Mouse (Mus musculus): ENCODE measurements at regions not wholly inside any gene's neighbourhood (a gene's known extent, or its start where the extent isn't known, plus 50 kb on each side); places are given as distances from the start of the nearest gene placed in this dataset.

DNA sequence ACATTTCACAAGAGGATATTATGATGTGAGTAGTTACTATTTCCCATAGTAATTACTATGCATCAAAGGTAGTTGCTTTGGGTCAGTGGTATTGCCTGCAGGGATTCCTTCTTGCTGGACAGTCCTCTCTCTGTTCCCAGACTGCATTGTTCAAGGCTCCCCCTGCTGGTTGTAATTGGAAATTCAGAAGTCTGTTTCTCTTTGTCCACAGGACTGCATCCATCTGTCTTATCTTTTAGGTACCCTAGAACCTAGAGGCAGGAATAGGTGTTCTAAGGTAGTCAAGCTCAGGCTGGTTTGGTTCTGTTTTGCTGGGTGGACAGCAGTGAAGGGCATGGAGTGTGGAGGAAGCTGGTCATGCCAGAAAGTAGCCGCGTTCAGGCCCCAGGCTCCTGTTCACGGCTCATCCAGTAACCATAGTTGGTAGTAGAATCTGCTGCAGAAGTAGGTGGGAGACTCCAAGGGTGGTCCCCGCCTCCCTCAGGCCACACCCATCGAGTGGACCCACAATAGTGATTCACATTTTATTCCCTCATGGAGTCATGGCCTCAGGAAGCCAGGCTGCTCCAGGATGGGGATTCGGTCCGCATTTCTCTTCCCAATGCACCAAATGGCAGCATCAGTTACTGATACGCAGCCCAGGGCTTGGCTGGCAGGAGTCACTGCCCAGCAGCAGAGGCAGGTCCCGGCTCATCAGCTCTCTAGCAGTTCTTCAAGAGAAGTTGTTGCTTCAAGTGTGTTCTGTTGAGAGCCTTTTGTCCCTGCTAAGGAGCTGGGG, 51.7 kb upstream of the Caprin1 start:
- peak in 1 of 2 experiments; percentile 40 for DNase-seq (ENCODE audit: low spot score in 2 of 2)

DNA sequence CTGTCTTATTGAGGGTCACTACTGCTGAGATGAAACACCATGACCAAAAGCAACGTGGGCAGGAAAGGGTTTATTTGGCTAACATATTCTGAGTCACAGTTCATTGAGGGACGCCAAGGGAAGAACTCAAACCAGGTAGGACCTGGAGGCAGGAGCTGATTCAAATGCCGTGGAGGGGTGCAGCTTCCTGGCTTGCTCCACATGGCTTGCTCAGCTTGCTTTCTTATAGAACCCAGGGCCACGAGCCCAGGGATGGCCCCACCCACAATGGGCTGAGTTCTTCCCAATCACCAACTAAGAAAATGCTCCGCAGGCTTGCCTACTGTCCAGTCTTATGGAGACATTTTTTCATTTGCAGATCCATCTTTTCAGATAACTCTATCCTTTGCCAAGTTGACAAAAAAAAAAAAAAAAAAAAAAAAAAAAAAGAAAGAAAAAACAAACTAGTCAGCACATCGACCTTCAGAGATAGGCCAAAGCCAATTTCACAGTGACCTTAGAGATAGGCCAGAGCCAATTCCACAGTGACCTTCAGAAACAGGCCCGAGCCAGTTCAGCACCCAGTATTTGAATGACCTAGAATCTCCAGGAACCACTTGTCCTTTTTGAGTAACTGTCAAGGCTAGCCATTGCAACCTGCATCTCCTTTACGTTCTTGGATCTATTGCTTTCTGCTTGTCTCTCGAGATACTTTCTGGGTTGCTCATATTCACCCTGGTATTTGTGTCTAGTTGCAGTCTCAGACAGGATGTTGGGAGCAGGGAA, 52.5 kb upstream of the Caprin1 start:
- no peak for DNase-seq (ENCODE audit: low spot score in 2 of 2)

DNA sequence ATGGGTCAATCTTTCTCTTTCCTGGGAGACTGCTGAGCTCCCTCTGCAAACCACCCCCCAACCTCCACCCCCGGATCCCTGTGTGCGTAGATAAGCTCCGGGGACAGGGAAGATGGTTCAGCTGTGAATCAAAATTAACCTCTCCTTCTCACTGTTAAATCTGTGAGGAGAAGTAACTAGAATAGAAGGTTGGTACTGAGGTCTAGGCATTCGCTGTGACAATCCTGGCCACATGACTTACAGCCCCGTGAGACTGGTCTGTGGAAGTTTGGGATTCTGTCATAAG, 53.0 kb upstream of the Caprin1 start:
- DNase-seq (ENCODE audit: low spot score in 2 of 2) = no peak

DNA sequence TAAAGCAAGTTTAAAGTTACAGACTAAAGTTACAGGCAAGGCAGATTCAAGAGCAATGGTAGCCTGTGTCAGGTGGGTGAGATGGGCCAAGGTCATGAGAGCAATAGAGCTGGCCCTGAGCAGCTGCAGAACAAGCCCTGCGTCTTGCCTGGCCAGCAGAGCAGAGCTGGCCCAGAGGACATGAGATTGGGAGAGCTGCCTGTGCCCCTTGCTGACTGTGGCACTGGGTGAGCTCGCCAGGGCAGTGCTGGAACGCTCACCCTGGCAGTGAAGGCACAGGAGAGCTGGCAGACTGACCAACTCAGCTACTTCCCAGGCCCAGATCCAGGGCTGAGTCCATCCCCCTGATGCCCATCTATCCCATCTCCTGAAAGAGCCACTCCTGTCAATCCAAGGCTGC, 53.7 kb upstream of the Caprin1 start:
- DNase-seq (ENCODE audit: low spot score in 2 of 2) = peak; percentile 43 to 50

DNA sequence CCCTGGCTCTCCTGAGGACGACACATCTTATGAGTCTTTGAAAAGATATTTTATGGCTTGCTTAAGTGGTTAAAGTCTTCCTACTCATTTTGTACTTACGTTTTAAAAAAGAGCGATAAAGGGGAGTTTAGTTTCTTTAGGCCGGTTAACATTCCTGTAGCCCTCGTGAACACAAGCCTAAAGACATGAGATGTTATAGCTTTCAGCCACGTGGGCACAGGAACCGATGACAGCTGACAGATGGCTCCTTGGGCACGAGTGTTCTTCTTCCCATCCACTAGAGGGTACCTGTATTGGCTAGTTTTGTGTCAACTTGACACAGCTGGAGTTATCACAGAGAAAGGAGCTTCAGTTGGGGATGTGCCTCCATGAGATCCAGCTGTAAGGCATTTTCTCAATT, 63.8 kb upstream of the Caprin1 start:
- no peak for DNase-seq (ENCODE audit: low spot score in 2 of 2)

DNA sequence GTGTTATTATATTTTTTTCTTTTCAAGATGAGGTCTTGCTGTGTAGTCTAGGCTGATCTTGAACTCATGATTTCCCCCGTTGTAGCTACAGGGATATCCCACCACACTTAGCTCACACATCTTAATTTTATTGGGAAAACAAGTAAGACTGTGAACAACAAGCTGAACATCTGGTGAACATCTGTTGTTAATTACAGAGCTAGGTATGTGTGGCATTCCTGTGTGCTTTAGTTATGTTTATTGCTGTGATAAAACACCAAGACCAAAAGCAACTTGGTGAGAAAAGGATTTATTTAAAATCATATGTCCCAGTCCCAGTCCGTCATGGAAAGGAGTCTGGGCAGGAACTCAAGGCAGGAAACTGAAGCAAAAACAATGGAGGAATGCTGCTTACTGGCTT, 66.8 kb upstream of the Caprin1 start:
- no peak for DNase-seq (ENCODE audit: low spot score in 2 of 2)

DNA sequence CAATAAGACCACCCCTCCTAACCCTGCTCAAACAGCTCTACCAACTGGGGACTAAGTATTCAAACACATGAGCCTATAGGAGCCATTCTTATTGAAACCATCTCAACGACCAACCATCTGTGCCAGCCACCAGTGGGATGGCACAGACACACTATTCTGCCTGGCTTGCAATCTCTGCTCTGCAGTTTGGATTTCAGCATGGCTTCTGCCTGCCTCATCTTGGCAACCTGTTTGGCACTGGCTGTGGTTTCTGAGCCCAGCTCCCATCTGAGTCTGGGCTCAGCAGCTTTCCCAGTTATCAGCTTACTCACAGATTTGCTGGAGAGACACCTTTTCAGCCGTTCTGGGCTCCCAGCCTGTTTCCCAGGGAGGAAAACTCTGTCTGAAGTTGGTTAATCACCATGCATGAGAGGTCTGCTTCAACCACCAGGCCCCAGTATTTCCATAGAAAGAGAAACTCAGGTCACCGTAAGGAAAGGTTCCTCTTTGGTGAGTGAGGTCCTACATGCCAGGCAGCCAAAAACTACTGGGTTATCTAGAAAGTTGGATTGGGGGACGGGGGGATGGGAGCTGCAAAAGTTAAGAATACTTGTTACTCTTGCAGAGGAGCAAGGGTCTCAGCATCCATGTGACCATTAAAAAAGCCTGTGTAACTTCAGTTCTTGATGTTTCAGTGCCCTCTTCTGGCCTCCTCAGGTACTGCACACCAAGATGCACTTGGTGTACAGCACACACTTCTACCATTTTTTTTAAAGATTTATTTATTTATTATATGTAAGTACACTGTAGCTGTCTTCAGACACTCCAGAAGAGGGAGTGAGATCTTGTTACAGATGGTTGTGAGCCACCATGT, 68.1 kb upstream of the Caprin1 start:
- peak in 1 of 2 experiments; percentile 24 for DNase-seq (ENCODE audit: low spot score in 2 of 2)

DNA sequence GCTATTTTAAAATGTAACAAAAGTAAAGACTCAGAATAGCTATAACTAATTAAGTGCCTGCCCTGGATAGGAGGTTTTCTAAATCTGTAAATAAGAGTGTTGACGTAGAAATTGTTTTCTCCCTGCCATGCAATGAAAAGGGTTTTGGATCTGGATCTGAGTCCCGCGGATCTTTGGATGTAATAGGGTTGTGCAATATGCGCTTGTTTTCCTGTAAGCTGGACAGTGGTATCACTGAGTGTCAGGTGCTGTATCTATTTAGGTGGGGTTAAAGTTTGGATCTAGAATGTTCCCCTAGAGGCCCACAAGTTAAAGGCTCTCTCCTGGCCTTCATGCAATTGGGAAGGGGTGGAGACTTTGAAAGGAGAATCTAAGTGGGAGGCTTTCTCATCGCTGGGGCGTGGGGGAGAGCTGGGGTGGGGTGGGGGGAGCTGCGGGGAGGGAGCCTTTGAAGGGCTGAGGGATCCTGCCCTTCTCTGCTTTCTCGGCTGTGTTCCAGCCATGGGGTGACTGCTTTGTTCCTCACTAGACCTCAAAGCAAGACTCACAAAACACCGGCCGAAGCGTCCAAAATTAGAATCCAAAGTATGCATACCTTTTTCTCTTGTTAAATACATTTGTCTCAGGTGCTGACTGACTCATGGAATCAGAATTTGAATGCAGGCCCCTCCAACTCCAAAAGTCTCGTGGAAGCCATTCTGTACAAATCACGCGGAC, 70.0 kb upstream of the Caprin1 start:
- no peak for DNase-seq (ENCODE audit: low spot score in 2 of 2)

DNA sequence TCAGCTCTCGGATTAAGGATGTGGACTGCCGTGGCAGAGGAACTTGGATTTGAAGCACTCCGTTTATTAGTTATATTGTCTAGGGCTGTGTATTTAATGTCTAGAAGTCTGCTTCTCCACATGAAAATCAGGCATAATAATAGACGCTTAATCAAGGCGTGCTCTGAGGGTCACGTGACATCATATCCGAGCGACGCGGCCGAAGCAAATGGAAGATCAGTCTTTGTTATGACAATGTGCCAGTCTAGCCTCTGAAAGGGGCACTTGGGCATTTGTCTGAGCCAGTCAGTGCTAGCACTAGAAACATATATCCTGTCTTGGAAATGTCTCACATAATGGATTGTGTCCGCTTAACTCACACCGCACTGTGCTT, 70.5 kb upstream of the Caprin1 start:
- no peak for DNase-seq (ENCODE audit: low spot score in 2 of 2)

DNA sequence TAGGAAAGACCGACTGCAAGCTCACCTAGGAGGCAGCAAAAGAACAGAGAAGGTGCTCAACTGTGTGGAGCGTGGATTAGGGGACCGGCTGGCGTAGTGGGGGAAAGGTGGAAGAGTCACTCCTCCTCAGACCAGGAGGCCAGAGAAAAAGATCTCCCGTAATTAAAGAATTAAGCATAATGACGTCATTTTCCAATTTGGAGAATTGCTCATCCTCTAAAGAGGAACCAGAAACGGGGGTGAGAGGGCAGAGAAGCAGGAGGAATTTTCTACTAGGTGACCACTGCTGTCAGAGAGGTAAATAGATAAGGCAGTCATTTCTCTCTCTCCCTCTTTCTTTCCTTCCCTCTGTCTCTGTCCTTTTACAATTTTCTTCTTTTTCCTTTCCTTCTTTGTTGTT, 71.2 kb upstream of the Caprin1 start:
- no peak for DNase-seq (ENCODE audit: low spot score in 2 of 2)

DNA sequence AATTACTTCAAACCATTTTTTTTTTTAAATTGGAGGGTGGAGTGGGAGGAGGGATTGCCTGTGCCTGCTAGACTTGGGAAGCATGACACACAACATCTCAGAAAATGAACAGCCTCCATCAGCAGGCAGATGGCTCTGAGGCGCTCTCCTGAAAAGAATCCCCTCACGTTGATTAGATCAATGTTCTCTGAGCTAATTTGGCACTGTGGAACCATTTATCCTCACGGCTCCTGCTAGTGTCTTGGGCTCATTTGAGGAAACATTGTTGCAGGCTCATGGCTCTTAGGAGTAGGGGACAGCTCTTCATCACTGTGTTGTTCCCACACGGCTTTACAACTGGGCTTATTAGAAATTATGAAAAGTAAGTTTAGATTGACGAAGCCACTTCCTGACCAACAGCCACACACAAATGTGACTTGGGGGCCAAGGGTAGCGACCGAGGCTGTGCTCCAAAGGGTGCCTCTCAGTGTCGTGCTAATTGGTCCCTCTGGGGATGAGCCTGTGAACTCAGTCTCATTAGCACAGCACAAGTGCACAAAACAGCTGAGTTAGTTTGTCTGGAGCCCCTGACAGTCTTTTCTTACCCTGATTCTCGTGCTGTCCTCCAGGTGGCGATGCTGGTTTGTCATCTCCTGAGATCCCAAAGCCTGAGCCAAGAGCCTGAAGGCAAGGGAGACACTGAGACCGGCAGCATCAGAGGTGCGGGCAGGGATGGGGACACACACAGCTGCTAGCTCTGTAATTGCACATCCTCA, 74.2 kb upstream of the Caprin1 start:
- DNase-seq (ENCODE audit: low spot score in 2 of 2) = peak; percentile 69 to 78

DNA sequence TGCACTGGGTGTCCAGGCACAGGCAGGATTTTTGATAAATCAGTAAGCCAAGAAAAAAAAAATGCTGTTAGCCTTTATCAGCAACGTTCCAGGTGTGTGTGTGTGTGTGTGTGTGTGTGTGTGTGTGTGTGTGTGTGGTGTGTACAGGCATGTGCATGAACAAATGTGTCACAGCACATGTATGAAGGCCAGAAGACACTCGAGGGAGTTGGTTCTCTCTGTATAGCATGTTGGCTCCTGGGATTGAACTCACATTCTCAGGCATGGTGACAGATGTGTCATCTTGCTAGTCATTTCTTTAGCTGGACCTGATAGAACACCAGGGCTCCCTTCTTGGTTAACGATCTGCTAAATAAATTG, 74.8 kb upstream of the Caprin1 start:
- DNase-seq (ENCODE audit: low spot score in 2 of 2) = no peak

DNA sequence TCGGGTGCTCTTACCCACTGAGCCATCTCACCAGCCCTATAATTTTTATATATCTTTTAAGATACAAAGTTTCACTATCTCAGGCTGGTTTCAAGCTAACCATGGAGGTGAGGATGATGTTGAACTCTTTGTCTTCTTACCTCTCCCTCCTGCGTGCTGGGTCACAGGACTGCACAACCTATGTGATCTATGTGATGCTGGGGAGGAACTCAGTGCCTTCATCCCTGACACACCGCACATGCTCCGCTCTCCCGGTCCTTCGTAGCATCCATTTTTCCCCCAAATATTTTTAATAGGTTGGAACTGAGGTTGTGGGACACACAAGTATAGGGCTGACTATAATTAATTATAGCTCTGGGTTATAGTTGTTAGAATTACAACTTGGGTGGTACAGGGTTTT, 75.9 kb upstream of the Caprin1 start:
- no peak for DNase-seq (ENCODE audit: low spot score in 2 of 2)

DNA sequence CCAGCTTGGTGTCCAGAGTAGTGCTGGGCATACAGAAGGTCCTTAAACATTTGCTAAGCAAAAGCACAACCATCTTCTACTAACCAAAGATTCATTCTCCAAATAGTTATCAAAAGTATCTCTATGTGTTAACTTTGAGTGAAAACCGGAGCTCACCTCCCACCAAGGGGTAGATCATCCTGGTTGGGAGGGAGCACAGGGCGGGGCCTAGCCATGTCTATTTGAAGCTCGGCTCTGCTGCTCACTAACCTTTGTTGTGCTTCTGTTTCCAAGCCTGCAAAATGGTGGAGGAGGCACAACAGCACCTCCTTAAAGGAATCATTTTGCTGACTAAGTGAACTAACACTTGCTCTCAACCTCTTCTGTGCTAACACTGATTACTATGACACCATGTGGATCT, 77.0 kb upstream of the Caprin1 start:
- DNase-seq (ENCODE audit: low spot score in 2 of 2) = no peak

DNA sequence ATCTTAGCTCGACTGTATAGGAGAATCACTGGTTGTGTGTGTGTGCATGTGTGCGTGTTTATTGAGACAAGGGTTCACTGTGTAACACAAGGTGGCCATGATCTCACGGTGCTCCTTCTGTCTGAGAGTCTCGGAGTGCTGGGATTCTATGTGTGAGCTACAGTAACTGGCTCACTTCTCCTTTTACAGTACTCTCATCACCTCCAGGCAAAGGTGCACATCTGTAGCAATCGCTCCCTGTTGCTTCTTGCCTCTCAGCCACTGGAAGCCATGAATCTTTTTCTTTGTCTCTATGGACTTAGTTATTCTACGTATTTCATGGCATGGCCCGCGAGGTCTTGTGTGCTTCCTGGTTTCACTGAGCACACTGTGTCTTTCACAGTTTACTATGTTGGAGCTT, 78.3 kb upstream of the Caprin1 start:
- no peak for DNase-seq (ENCODE audit: low spot score in 2 of 2)

DNA sequence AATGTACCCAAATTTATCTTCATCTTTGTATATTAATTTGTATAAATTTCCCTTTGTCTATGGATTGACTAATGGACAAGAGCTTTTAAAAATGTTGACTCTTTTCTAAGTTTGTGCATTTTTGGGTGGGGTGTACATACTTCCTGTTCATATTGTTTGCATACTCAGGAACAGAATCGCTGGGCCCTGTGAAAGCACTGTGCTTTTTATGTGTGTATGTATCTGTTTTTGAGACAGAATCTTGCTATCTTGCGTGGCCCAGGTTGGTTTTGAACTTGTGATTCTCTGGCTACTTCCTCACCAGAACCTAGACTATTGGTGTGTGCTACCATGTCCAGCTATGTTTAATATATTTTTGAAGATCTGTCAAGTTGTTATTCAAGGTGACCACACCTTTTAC, 78.8 kb upstream of the Caprin1 start:
- no peak for DNase-seq (ENCODE audit: low spot score in 2 of 2)

DNA sequence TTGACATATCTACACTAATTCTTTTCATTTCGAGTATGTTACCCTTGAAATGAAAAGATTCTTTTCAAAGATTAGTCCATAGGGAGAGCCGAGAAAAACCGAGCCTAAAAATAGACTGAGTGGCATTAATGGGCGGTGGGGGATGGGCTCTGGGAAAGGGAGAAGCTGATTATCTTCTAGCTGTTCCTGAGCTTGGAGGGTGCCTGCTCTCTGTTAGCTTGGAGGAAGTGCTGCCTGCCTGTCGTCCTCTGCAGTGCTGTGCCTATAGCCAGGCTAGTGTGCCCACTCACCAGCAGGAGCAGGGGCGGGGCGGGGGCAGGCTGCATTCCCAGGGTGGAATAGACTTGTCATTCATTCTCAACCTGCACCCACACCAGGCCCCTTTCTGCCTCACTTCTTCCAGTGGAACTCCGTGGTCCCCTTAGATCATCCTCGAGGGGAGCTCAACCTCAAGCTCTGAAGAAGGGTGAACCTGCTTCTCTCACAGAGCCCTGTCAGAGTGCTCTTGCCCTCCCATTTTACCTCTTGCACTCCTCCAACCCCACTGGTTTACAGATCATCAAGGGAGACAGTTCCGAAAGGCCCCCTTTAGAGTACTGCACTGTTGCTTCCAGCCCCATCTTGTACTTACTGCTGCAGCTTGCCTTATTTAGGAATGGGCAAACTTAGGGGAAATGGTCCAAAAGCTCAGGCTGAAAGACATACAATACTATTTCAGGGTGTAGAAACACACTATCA, 76.6 kb upstream of the Lmo2 start:
- no peak for DNase-seq (ENCODE audit: low spot score in 2 of 2)

DNA sequence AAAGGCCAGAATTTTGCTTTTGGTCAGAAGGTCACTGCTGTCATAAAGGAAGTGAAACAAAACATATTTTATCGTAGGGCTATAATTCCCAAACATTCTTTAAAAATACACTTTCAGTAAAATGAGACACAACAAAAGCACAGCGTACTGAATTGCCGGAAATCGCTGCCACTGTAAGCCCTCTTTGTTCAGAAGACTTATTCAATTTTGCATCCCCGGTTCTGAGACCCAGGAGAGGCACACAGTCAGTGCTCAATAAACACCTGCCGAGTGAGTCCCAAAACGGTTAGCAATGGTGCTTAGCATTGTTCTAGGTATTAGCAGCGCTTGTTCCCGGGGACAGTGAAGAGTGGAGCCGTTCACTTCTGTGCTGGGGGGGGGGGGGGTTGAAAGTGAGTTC, 72.9 kb upstream of the Lmo2 start:
- no peak for DNase-seq (ENCODE audit: low spot score in 2 of 2)

DNA sequence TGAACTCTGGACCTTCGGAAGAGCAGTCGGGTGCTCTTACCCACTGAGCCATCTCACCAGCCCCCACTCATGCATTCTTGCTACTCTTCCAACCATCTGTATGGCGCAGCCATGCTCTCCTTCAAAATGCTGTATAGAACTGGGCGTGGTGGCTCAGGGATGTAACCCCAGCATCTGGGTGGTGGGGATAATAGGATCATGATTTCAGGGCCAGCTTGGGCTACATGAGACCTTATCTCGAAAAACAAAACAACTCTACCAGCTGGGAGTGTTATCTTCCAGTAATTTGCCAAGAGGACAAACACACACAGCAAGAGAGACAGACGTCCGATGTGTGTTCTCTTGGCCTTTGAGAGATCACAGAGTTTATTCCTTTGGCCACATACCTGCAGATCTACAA, 69.8 kb upstream of the Lmo2 start:
- no peak for DNase-seq (ENCODE audit: low spot score in 2 of 2)

DNA sequence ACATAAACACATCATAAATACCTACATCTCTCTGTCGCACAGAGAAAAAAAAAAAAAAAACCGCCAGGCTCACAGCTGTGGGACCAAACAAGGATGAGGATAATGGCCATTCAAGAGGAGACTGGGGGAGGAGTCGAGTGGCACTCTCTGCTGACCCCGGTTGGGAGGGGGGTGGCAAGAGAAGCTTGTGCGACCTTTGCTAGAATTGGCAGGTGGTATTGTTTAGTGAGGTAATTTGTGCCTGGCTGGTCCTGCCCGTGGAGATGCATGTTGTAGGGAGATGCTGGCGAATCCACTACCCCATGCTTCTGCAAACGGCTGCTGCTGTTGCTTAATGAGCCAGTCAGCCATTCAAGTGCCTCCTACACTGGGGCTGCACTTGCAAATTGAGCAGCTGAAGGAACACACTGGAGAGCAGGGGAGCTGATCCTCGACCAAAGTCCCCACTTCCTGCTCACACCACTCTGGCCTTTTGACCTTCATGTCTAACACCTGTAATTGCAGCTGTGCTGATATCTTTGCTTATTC, 66.5 kb upstream of the Lmo2 start:
- no peak for DNase-seq (ENCODE audit: low spot score in 2 of 2)
